Mouse (Mus musculus): ENCODE data around the gene Fgfr2.
"Not testable (repeated sequence)": the region's sequence is repeated elsewhere in the genome, so short reads cannot be mapped to it uniquely, and the experiment has no call there.

Gene Fgfr2

GRCm38 (mm10) chr7:132556575-132556974, 566.6 kb downstream of the Fgfr2 start:
- no peak for DNase-seq

GRCm38 (mm10) chr7:132555911-132556310, 567.2 kb downstream of the Fgfr2 start:
- no peak for DNase-seq

GRCm38 (mm10) chr7:132554091-132554490, 569.1 kb downstream of the Fgfr2 start:
- DNase-seq, result no peak

- DNase-seq, result peak; percentile 96
These were observed 571.6 kb downstream of the Fgfr2 start for GRCm38 (mm10) chr7:132551351-132552126.

- no peak for DNase-seq
These were observed 576.0 kb downstream of the Fgfr2 start for GRCm38 (mm10) chr7:132547126-132547525.

- no peak for DNase-seq
These were observed 580.7 kb downstream of the Fgfr2 start for GRCm38 (mm10) chr7:132542427-132542826.

GRCm38 (mm10) chr7:132541566-132541965, 581.6 kb downstream of the Fgfr2 start:
- no peak for DNase-seq

GRCm38 (mm10) chr7:132540597-132540996, 582.6 kb downstream of the Fgfr2 start:
- DNase-seq, result no peak

GRCm38 (mm10) chr7:132529206-132529605, 593.9 kb downstream of the Fgfr2 start:
- DNase-seq, result no peak

GRCm38 (mm10) chr7:132513419-132513982, 609.6 kb downstream of the Fgfr2 start:
- DNase-seq, result peak; percentile 54

GRCm38 (mm10) chr7:132509110-132509509, 614.0 kb downstream of the Fgfr2 start:
- no peak for DNase-seq

GRCm38 (mm10) chr7:132507361-132507760, 615.8 kb downstream of the Fgfr2 start:
- DNase-seq, result no peak

- DNase-seq, result no peak
These were observed 616.9 kb downstream of the Fgfr2 start for GRCm38 (mm10) chr7:132506226-132506625.

GRCm38 (mm10) chr7:132502445-132502844, 620.7 kb downstream of the Fgfr2 start:
- DNase-seq, result not testable (repeated sequence)

- no peak for DNase-seq
These were observed 626.0 kb downstream of the Fgfr2 start for GRCm38 (mm10) chr7:132497142-132497541.

- no peak for DNase-seq
These were observed 628.9 kb downstream of the Fgfr2 start for GRCm38 (mm10) chr7:132494263-132494662.

GRCm38 (mm10) chr7:132493632-132494031, 629.5 kb downstream of the Fgfr2 start:
- no peak for DNase-seq

- DNase-seq, result no peak
These were observed 631.2 kb downstream of the Fgfr2 start for GRCm38 (mm10) chr7:132491902-132492301.

GRCm38 (mm10) chr7:132487361-132487760, 635.8 kb downstream of the Fgfr2 start:
- DNase-seq, result no peak

GRCm38 (mm10) chr7:132486403-132487178, 636.6 kb downstream of the Fgfr2 start:
- no peak for DNase-seq

GRCm38 (mm10) chr7:132484424-132484823, 638.7 kb downstream of the Fgfr2 start:
- DNase-seq, result no peak

GRCm38 (mm10) chr7:132480696-132481306, 642.3 kb downstream of the Fgfr2 start:
- no peak for DNase-seq

GRCm38 (mm10) chr7:132478295-132478809, 644.8 kb downstream of the Fgfr2 start:
- no peak for DNase-seq

Measured in right cerebral cortex, adult 18-20 months (tissue).